Mouse (Mus musculus): ENCODE results near the gene Atp2c2. TPM values are rescaled to one million over a fixed set of nuclear protein-coding genes. Genes with fewer than 3 reads are reported as not detected.

Atp2c2 gene
- total and polyA plus RNA-seq, 3 experiments = 0.27 to 0.58 TPM; not detected in 1

DNA sequence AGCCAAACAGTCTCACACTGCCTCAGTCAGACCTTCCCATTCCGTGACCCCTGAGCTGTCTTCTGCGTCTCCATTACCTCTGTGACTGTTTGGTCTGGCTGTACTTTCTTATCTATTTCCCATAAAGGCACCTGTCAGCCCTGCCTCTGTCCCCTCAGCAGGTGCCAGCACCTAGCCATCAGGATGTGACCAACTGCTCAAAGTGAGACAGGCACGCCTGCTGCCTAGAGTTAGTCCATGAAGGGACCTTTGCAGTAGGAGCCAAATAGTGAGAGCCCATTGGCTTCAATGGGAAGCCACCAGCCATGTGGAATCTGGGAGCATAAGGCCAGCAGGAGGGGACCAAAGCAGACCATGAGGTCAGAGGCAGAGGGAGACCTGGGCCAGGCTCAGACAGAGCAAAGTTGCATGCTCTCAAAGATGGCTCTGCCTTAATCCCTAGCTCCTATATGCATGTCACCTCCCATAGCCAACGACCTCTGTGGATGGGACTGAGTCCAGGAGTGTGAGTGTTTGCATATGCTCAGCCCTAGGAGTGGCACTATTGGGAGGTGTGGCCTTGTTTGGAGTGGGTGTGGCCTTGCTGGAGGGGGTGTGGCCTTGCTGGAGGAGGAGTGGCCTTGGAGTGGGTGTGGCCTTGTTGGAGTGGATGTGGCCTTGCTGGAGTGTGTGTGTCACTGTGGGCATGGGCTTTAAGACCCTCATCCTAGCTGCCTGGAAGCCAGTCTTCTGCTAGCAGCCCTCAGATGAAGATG lies 81.5 kb downstream of the Atp2c2 start:
- no peak overlapping the region for H3K9ac ChIP-seq (ENCODE audit: control insufficient read depth, low read depth, low read length, poor library complexity, severe bottlenecking)
- no peaks in the 10 kb centered on the region for H3K9me3 ChIP-seq (replicated peaks; ENCODE audit: insufficient read depth, low read length)
- no peaks in the 10 kb centered on the region for H3K27me3 ChIP-seq (ENCODE audit: control insufficient read depth in 1 of 2, insufficient read depth in 2 of 2, low read length in 2 of 2)
- no peak overlapping the region for H3K27ac ChIP-seq (ENCODE audit: control insufficient read depth, low read depth, low read length)
- peaks cover 0 to 10% of the 10 kb centered on the region in 2 experiments; a peak in 2 of 4 replicates for H3K36me3 ChIP-seq (ENCODE audit: control insufficient read depth in 1 of 2, insufficient read depth in 2 of 2, low read length in 2 of 2)
- H3K4me1 ChIP-seq (ENCODE audit: control insufficient read depth in 1 of 2, insufficient read depth in 2 of 2, low read length in 2 of 2) = peaks cover 8 to 27% of the 10 kb centered on the region in 2 experiments
- DNase-seq (ENCODE audit: low read depth, low spot score) = peak; percentile 65
- H3K79me2 ChIP-seq (ENCODE audit: control insufficient read depth, insufficient read depth, low read length, poor library complexity) = peaks cover 4% of the 10 kb centered on the region; the same call in 1 of the 2 replicates
- H3K4me3 ChIP-seq (ENCODE audit: control insufficient read depth in 1 of 2, insufficient read depth in 1 of 2, low read depth in 2 of 2, low read length in 2 of 2) = no peak overlapping the region
- TF ChIP-seq JUND (IDR thresholded peaks at IDR 0.05; ENCODE audit: low read depth, low read length) = no peak
- TF ChIP-seq GABPA (IDR thresholded peaks at IDR 0.05; ENCODE audit: low read depth, low read length) = no peak
- TF ChIP-seq ETS1 (IDR thresholded peaks at IDR 0.05; ENCODE audit: low read depth, low read length) = no peak
- no peak for TF ChIP-seq ZKSCAN1 (IDR thresholded peaks at IDR 0.05; ENCODE audit: low read depth, low read length)
- no peak for TF ChIP-seq MYC (IDR thresholded peaks at IDR 0.05; ENCODE audit: low read depth, low read length)
- no peak for TF ChIP-seq MYB (IDR thresholded peaks at IDR 0.05; ENCODE audit: low read depth, low read length)
- TF ChIP-seq POLR2A (IDR thresholded peaks at IDR 0.05; ENCODE audit: control insufficient read depth in 1 of 2, insufficient read depth in 1 of 2, low read depth in 1 of 2, low read length in 2 of 2, poor library complexity in 1 of 2) = no peak
- no peak for TF ChIP-seq MEF2A (IDR thresholded peaks at IDR 0.05; ENCODE audit: extremely low read depth, insufficient replicate concordance, low read depth, low read length, poor library complexity, severe bottlenecking)
- no peak for TF ChIP-seq USF1 (IDR thresholded peaks at IDR 0.05; ENCODE audit: low read depth, low read length)
- no peak for TF ChIP-seq HCFC1 (IDR thresholded peaks at IDR 0.05; ENCODE audit: low read depth, low read length)
- TF ChIP-seq MAFK (IDR thresholded peaks at IDR 0.05; ENCODE audit: borderline replicate concordance, low read depth, low read length) = no peak
- TF ChIP-seq MAX (IDR thresholded peaks at IDR 0.05; ENCODE audit: low read length) = no peak
- TF ChIP-seq TCF12 (IDR thresholded peaks at IDR 0.05; ENCODE audit: low read depth, low read length) = no peak
- no peak for TF ChIP-seq SMC3 (IDR thresholded peaks at IDR 0.05; ENCODE audit: low read depth, low read length)
- TF ChIP-seq KAT2A (conservative IDR thresholded peaks at IDR 0.05; ENCODE audit: low read depth, low read length) = no peak
- TF ChIP-seq RCOR1 (IDR thresholded peaks at IDR 0.05; ENCODE audit: low read depth, low read length) = no peak
- TF ChIP-seq ELF1 (IDR thresholded peaks at IDR 0.05; ENCODE audit: low read depth, low read length) = no peak
- no peak for TF ChIP-seq ZNF384 (IDR thresholded peaks at IDR 0.05; ENCODE audit: low read depth, low read length)
- no peak for TF ChIP-seq ZC3H11A (IDR thresholded peaks at IDR 0.05; ENCODE audit: low read depth, low read length)

DNA sequence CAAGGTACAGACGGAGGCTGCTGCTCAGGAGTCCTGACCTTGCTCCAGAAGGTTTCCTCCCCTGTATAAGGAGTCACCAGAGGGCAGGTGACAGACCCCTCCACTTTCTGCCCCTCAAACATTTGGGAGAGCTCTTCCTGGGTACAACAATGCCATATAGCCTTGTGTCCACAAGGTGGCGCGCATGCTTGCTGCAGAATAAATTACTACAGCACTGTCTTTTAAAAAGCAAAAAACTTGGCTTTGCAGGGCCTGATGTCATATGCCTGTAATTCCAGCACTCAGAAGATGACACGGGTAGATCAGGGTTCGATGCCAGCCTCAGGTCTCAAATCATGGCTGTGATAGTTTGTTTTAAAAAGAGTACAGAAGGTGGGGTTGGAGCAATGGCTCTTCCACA lies 82.9 kb downstream of the Atp2c2 start:
- Histone ChIP-seq H3K27ac (ENCODE audit: control insufficient read depth, low read depth, low read length) (peak overlapping the region; percentile 6; the same call in 1 of the 2 replicates), H3K9ac (ENCODE audit: control insufficient read depth, low read depth, low read length, poor library complexity, severe bottlenecking) (peak overlapping the region; percentile 31; the same call in 1 of the 2 replicates), H3K4me3 (ENCODE audit: control insufficient read depth in 1 of 2, insufficient read depth in 1 of 2, low read depth in 2 of 2, low read length in 2 of 2) (no peak overlapping the region), H3K9me3 (replicated peaks; ENCODE audit: insufficient read depth, low read length) (no peaks in the 10 kb centered on the region), H3K79me2 (ENCODE audit: control insufficient read depth, insufficient read depth, low read length, poor library complexity) (peaks cover 2% of the 10 kb centered on the region; the same call in 1 of the 2 replicates), H3K27me3 (ENCODE audit: control insufficient read depth in 1 of 2, insufficient read depth in 2 of 2, low read length in 2 of 2) (no peaks in the 10 kb centered on the region), H3K4me1 (ENCODE audit: control insufficient read depth in 1 of 2, insufficient read depth in 2 of 2, low read length in 2 of 2) (peaks cover 8 to 34% of the 10 kb centered on the region in 2 experiments), H3K36me3 (ENCODE audit: control insufficient read depth in 1 of 2, insufficient read depth in 2 of 2, low read length in 2 of 2) (peaks cover 0 to 8% of the 10 kb centered on the region in 2 experiments; a peak in 2 of 4 replicates)
- peak; percentile 89 for DNase-seq (ENCODE audit: low read depth, low spot score)
- peak; percentile 77 for TF ChIP-seq SIN3A (IDR thresholded peaks at IDR 0.05; ENCODE audit: low read length)
- TF ChIP-seq TCF12 (IDR thresholded peaks at IDR 0.05; ENCODE audit: low read depth, low read length) = no peak
- TF ChIP-seq RAD21 (IDR thresholded peaks at IDR 0.05; ENCODE audit: low read depth, low read length) = peak; percentile 99
- TF ChIP-seq GATA1 (IDR thresholded peaks at IDR 0.05; ENCODE audit: low read depth, low read length) = no peak
- no peak for TF ChIP-seq NELFE (IDR thresholded peaks at IDR 0.05; ENCODE audit: low read depth, low read length)
- 0 out of 2 replicates have a peak, but pooled peaks have one; percentile 16 for TF ChIP-seq NRF1 (IDR thresholded peaks at IDR 0.05; ENCODE audit: insufficient read depth, low read depth, low read length, poor library complexity, severe bottlenecking)
- no peak for TF ChIP-seq JUND (IDR thresholded peaks at IDR 0.05; ENCODE audit: low read depth, low read length)
- TF ChIP-seq MXI1 (IDR thresholded peaks at IDR 0.05; ENCODE audit: low read depth, low read length) = peak; percentile 67
- no peak for TF ChIP-seq CHD2 (IDR thresholded peaks at IDR 0.05; ENCODE audit: low read length)
- TF ChIP-seq CTCF (IDR thresholded peaks at IDR 0.05 in 2 of 3, conservative IDR thresholded peaks at IDR 0.05 in 1 of 3; ENCODE audit: control insufficient read depth in 1 of 3, insufficient read depth in 1 of 3, low read depth in 2 of 3, low read length in 3 of 3, poor library complexity in 1 of 3, severe bottlenecking in 1 of 3) = peak; percentile 83 to 99 (median 96)
- no peak for TF ChIP-seq POLR2A (IDR thresholded peaks at IDR 0.05; ENCODE audit: control insufficient read depth in 1 of 2, insufficient read depth in 1 of 2, low read depth in 1 of 2, low read length in 2 of 2, poor library complexity in 1 of 2)
- peak; percentile 29; the same call in 1 of the 2 replicates for TF ChIP-seq USF1 (IDR thresholded peaks at IDR 0.05; ENCODE audit: low read depth, low read length)
- TF ChIP-seq ELF1 (IDR thresholded peaks at IDR 0.05; ENCODE audit: low read depth, low read length) = peak; percentile 77
- TF ChIP-seq EP300 (IDR thresholded peaks at IDR 0.05; ENCODE audit: low read depth in 1 of 2, low read length in 2 of 2) = peak in 1 of 2 experiments; percentile 32; a peak in 1 of 4 replicates
- TF ChIP-seq MYC (IDR thresholded peaks at IDR 0.05; ENCODE audit: low read depth, low read length) = 0 out of 2 replicates have a peak, but pooled peaks have one; percentile 31
- 0 out of 2 replicates have a peak, but pooled peaks have one; percentile 51 for TF ChIP-seq MAX (IDR thresholded peaks at IDR 0.05; ENCODE audit: low read length)
- peak; percentile 72; the same call in 1 of the 2 replicates for TF ChIP-seq TBP (IDR thresholded peaks at IDR 0.05; ENCODE audit: low read depth, low read length)
- TF ChIP-seq ZNF384 (IDR thresholded peaks at IDR 0.05; ENCODE audit: low read depth, low read length) = peak; percentile 84
